Mouse (Mus musculus) limb, embryonic 12.5 days (tissue): ENCODE data around the gene Tatdn2. TPM values are rescaled to one million over a fixed set of nuclear protein-coding genes. Genes with fewer than 3 reads are reported as not detected.

Experiments
- ATAC-seq: fragments of 200-750 bp; cut with Nextera tagmentation; 2 replicates; pipeline ENCODE4 v1.8.0; 2017; ENCODE audit warnings: low read depth, moderate TSS enrichment; ENCODE audit not compliant: insufficient number of reproducible peaks, insufficient read depth, low FRiP score, low TSS enrichment
- H3K27ac ChIP-seq: fragments of 300-500 bp; sonication (generic); 2 replicates; pipeline ENCODE4 v1.5.1; 2016; ENCODE audit warnings: mild to moderate bottlenecking, moderate library complexity
- H3K27me3 ChIP-seq: fragments of 300-500 bp; sonication (generic); 2 replicates; pipeline ENCODE4 v1.6.1; 2016; ENCODE audit warnings: mild to moderate bottlenecking, moderate library complexity
- H3K36me3 ChIP-seq: fragments of 300-500 bp; sonication (generic); 2 replicates; pipeline ENCODE4 v1.6.1; 2016; ENCODE audit warnings: mild to moderate bottlenecking, moderate library complexity
- H3K4me1 ChIP-seq: fragments of 300-500 bp; sonication (generic); replicated peaks from 2 replicates; pipeline ENCODE4 v1.6.1; 2016
- H3K4me2 ChIP-seq: fragments of 300-500 bp; sonication (generic); 2 replicates; pipeline ENCODE4 v1.6.1; 2016; ENCODE audit warnings: mild to moderate bottlenecking, moderate library complexity
- H3K4me3 ChIP-seq: fragments of 300-500 bp; sonication (generic); replicated peaks from 2 replicates; pipeline ENCODE4 v1.5.1; 2016; ENCODE audit warnings: mild to moderate bottlenecking
- H3K9ac ChIP-seq: fragments of 300-500 bp; sonication (generic); replicated peaks from 2 replicates; pipeline ENCODE4 v1.6.1; 2016; ENCODE audit warnings: mild to moderate bottlenecking, moderate library complexity
- H3K9me3 ChIP-seq: fragments of 300-500 bp; sonication (generic); 2 replicates; pipeline ENCODE4 v1.6.1; 2016; ENCODE audit warnings: mild to moderate bottlenecking, moderate library complexity
- WGBS: fragments of 180-500 bp; shearing (Covaris S2); methylation state at CpG from one replicate; pipeline ENCODE4 v1.1.7; 2016; 5-methylcytosine and 5-hydroxymethylcytosine counted together
- polyA plus RNA-seq: library from polyadenylated mRNA; unstranded; fragments of >200 nt; fragmentation: Nextera tagmentation; extraction: Ambion mirVana; gene quantifications from 2 replicates; pipeline ENCODE4 v1.2.1, GENCODE M21; 2016

The Tatdn2 gene
- polyA plus RNA-seq, 1 experiment from 2014 or later: 0.83 TPM

- Histone ChIP-seq H3K4me1 (no peaks in the 10 kb centered on the region), H3K27me3 (no peaks in the 10 kb centered on the region), H3K27ac (no peak overlapping the region), H3K4me3 (no peak overlapping the region), H3K9me3 (no peaks in the 10 kb centered on the region), H3K9ac (no peak overlapping the region), H3K4me2 (no peak overlapping the region), H3K36me3 (peaks cover 92% of the 10 kb centered on the region)
- WGBS: 94% methylated on average over 3 of the region's 3 CpGs
- no peak for ATAC-seq
Measured at GRCm38 (mm10) chr6:113717541-113717940, 20.7 kb downstream of the Tatdn2 start.

- Histone ChIP-seq H3K4me2 (no peak within 1 kb of the TSS), H3K4me3 (no peak within 1 kb of the TSS), H3K27ac (no peak within 1 kb of the TSS), H3K4me1 (no peaks in the 10 kb centered on the region), H3K36me3 (peaks cover 87% of the 10 kb centered on the region), H3K9me3 (no peaks in the 10 kb centered on the region), H3K27me3 (no peaks in the 10 kb centered on the region), H3K9ac (no peak within 1 kb of the TSS)
- WGBS: 89% methylated on average over 3 of the region's 3 CpGs
- no peak for ATAC-seq
Measured at GRCm38 (mm10) chr6:113719878-113720277, 23.0 kb downstream of the Tatdn2 start, which contains the start of gene Ghrl. Gene Ghrl, minus strand, starts transcription at chr6:113719880.

GRCm38 (mm10) chr6:113721061-113721460 lies 24.2 kb downstream of the Tatdn2 start:
- H3K9ac ChIP-seq: no peak overlapping the region
- no peak overlapping the region for H3K4me3 ChIP-seq
- H3K9me3 ChIP-seq: no peaks in the 10 kb centered on the region
- H3K4me2 ChIP-seq: no peak overlapping the region
- ATAC-seq: no peak
- peaks cover 87% of the 10 kb centered on the region for H3K36me3 ChIP-seq
- WGBS: 93% methylated on average over 4 of the region's 4 CpGs
- H3K27ac ChIP-seq: no peak overlapping the region
- H3K4me1 ChIP-seq: no peaks in the 10 kb centered on the region
- no peaks in the 10 kb centered on the region for H3K27me3 ChIP-seq

GRCm38 (mm10) chr6:113728181-113728580 lies 31.3 kb downstream of the Tatdn2 start:
- Histone ChIP-seq H3K27me3 (no peaks in the 10 kb centered on the region), H3K27ac (no peak overlapping the region), H3K36me3 (peaks cover 96% of the 10 kb centered on the region), H3K9me3 (no peaks in the 10 kb centered on the region), H3K4me1 (no peaks in the 10 kb centered on the region), H3K4me2 (no peak overlapping the region), H3K9ac (no peak overlapping the region), H3K4me3 (no peak overlapping the region)
- WGBS: 88% methylated on average over 7 of the region's 7 CpGs
- ATAC-seq: no peak

GRCm38 (mm10) chr6:113731296-113731695 lies 34.4 kb downstream of the Tatdn2 start:
- 94% methylated on average over 3 of the region's 3 CpGs for WGBS
- Histone ChIP-seq H3K9ac (no peak overlapping the region), H3K4me2 (no peak overlapping the region), H3K4me1 (no peaks in the 10 kb centered on the region), H3K36me3 (peaks cover 99% of the 10 kb centered on the region), H3K27ac (no peak overlapping the region), H3K27me3 (no peaks in the 10 kb centered on the region), H3K9me3 (no peaks in the 10 kb centered on the region), H3K4me3 (no peak overlapping the region)
- ATAC-seq: no peak

GRCm38 (mm10) chr6:113737318-113738046 lies 40.6 kb downstream of the Tatdn2 start:
- 93% methylated on average over 9 of the region's 9 CpGs for WGBS
- H3K27me3 ChIP-seq: no peaks in the 10 kb centered on the region; the same call in 1 of the 2 replicates
- no peaks in the 10 kb centered on the region for H3K9me3 ChIP-seq
- peaks cover 10% of the 10 kb centered on the region for H3K4me1 ChIP-seq
- H3K36me3 ChIP-seq: peaks cover 61% of the 10 kb centered on the region
- no peak overlapping the region for H3K27ac ChIP-seq
- H3K4me3 ChIP-seq: no peak overlapping the region
- no peak overlapping the region for H3K9ac ChIP-seq
- ATAC-seq: no peak
- no peak overlapping the region for H3K4me2 ChIP-seq

GRCm38 (mm10) chr6:113740236-113741217 lies 43.7 kb downstream of the Tatdn2 start, which contains the start of gene Sec13:
Gene Sec13, minus strand, starts transcription at chr6:113740743.
- H3K4me3 ChIP-seq: peak within 1 kb of the TSS; percentile 90
- H3K9me3 ChIP-seq: no peaks in the 10 kb centered on the region
- 8% methylated on average over 41 of the region's 41 CpGs for WGBS
- H3K4me2 ChIP-seq: peak within 1 kb of the TSS; percentile 80
- peaks cover 4% of the 10 kb centered on the region; the same call in 1 of the 2 replicates for H3K27me3 ChIP-seq
- peaks cover 31% of the 10 kb centered on the region for H3K36me3 ChIP-seq
- ATAC-seq: peak; percentile 86
- peaks cover 10% of the 10 kb centered on the region for H3K4me1 ChIP-seq
- H3K27ac ChIP-seq: peak within 1 kb of the TSS; percentile 62; the same call in 1 of the 2 replicates
- peak within 1 kb of the TSS; percentile 89 for H3K9ac ChIP-seq

GRCm38 (mm10) chr6:113741425-113741824 lies 44.6 kb downstream of the Tatdn2 start:
- no peak for ATAC-seq
- peaks cover 10% of the 10 kb centered on the region for H3K4me1 ChIP-seq
- H3K9me3 ChIP-seq: no peaks in the 10 kb centered on the region
- no peak overlapping the region for H3K27ac ChIP-seq
- 68% methylated on average over 2 of the region's 2 CpGs for WGBS
- H3K36me3 ChIP-seq: peaks cover 22% of the 10 kb centered on the region
- peaks cover 12% of the 10 kb centered on the region; the same call in 1 of the 2 replicates for H3K27me3 ChIP-seq
- no peak overlapping the region for H3K4me3 ChIP-seq
- no peak overlapping the region for H3K9ac ChIP-seq
- no peak overlapping the region for H3K4me2 ChIP-seq

GRCm38 (mm10) chr6:113742321-113742720 lies 45.5 kb downstream of the Tatdn2 start:
- no peak overlapping the region for H3K9ac ChIP-seq
- H3K4me1 ChIP-seq: peaks cover 10% of the 10 kb centered on the region
- no peak overlapping the region for H3K4me3 ChIP-seq
- peaks cover 14% of the 10 kb centered on the region for H3K27me3 ChIP-seq
- H3K4me2 ChIP-seq: no peak overlapping the region
- no peaks in the 10 kb centered on the region for H3K9me3 ChIP-seq
- peaks cover 14% of the 10 kb centered on the region for H3K36me3 ChIP-seq
- ATAC-seq: no peak
- WGBS: 85% methylated on average over 1 of the region's 1 CpGs
- no peak overlapping the region for H3K27ac ChIP-seq

GRCm38 (mm10) chr6:113743111-113743510 lies 46.3 kb downstream of the Tatdn2 start:
- Histone ChIP-seq H3K4me1 (peaks cover 10% of the 10 kb centered on the region), H3K27me3 (peaks cover 20% of the 10 kb centered on the region), H3K36me3 (peaks cover 6% of the 10 kb centered on the region), H3K9me3 (no peaks in the 10 kb centered on the region), H3K27ac (no peak overlapping the region), H3K9ac (no peak overlapping the region), H3K4me2 (no peak overlapping the region), H3K4me3 (no peak overlapping the region)
- no peak for ATAC-seq
- WGBS: 40% methylated on average over 1 of the region's 1 CpGs

GRCm38 (mm10) chr6:113745117-113745516 lies 48.3 kb downstream of the Tatdn2 start:
- Histone ChIP-seq H3K4me3 (no peak overlapping the region), H3K9me3 (no peaks in the 10 kb centered on the region), H3K27ac (no peak overlapping the region), H3K9ac (no peak overlapping the region), H3K36me3 (no peaks in the 10 kb centered on the region), H3K4me2 (no peak overlapping the region), H3K4me1 (no peaks in the 10 kb centered on the region), H3K27me3 (peaks cover 40% of the 10 kb centered on the region)
- no peak for ATAC-seq
